Mouse (Mus musculus): ENCODE data around the gene Tm7sf2.

Gene Tm7sf2

DNA sequence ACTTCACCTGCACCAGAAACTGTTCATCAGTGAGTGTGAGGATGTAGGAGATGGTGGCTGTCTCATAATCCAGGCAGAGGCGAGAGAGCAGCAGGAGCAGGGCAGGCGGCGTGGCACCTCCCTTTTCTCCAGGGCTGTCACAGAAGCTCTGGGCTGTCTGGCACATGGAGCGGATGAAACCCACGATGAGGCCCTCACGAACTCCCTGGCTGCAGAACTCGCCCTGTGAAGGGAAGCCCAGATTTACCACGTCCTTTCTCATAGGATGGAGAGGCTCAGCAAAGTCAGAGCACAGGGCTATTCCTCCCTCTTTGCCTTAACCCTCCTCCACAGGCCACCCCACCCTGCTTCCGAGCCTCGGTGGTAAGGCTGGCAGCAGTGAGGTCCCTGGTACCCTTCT lies 1.7 kb upstream of the Tm7sf2 start:
- DNase-seq (ENCODE audit: low spot score): no peak

DNA sequence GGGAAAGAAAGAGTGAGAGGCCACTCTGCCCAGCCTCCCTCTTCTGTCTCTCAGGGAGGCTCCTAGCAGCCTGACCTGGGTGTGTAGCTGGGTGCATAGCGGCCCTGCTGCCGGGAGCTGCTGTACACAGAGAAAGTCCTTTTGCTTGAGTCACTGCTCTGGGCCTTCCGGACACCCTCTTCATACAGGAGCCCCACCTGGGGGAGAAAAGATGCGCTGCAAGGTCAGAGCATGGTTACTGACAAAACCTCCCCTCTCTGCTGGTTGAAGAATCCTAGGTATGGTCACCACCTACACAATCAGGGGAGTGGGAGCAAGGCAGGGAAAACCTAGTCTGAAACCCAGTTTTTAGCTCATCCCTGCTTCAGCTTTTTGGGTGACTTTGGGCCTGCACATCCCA lies 778 bp upstream of the Tm7sf2 start:
- DNase-seq (ENCODE audit: low spot score): no peak

DNA sequence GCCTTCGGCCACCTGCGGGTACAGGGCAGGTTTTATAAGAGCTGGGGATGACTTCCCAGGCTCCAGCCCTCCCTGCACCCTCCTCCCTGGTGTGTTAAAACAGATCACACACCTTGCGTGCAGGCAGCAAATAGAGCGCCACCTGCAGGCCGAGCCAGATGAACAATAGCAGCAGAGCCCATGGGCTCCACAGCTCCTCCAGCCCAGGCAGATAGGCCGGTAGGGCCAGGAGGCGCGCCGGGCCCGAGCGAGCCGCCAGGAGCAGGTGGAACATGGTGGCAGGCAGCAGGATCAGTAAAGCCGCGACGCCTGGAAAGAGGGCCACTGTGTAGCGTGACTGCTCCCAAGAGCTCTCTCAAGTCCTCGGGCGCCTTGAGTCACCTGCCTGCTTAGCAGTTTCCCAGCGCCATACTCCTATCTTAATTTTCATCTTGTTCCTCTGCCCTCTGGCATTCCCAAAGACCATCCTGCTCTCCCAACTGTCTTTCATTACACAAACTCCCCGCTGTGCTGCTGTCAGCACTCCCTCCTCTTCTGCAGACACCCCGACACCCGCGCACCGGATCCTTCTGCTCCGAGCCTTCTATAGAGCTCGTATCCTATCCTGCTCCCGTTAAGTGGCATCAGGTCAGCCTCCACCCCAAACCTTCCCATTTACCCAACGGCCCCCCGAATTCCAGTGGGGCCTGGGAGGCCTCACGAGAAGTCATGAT lies 1.0 kb downstream of the Tm7sf2 start:
- DNase-seq (ENCODE audit: low spot score): no peak

GRCm38 (mm10) chr19:6066571-6066970 lies 1.6 kb downstream of the Tm7sf2 start:
- DNase-seq (ENCODE audit: low spot score): no peak

DNA sequence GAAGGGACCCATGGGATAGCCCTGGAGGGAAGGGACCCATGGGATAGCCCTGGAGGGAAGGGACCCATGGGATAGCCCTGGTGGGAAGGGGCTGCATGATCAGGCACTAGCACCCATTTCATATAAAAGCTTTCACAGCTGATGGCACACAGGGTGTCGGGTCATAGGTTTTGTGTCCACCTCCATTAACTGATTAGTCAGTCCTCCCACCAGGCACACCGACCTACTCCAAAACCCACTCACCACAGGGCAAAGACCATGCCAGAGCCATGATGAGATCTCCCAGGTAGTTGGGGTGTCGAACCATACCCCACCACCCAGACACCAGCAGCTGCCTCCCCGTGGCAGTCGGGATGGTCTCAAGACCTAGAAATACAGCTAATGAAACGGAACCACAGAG lies 5.1 kb downstream of the Tm7sf2 start:
- no peak for DNase-seq (ENCODE audit: low spot score)

DNA sequence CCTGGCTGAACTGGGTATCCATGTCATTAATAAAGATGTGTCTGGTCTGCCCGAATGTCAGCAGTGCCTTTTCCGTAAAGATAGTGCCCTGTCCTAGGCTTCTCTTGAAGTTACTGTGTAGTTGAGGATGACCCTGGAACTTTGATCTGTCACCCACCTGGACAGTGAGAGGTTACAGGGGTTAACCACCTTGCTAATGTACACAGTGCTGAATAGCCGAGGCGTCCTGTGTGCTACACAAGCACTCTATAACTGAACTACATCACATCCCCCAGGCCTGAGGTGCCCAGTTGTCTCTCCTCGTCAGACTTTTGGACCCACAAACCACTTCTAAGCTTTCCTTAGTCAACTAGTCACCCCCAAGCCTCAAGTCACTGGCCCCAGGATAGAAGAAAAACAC lies 5.8 kb downstream of the Tm7sf2 start:
- DNase-seq (ENCODE audit: low spot score): no peak

DNA sequence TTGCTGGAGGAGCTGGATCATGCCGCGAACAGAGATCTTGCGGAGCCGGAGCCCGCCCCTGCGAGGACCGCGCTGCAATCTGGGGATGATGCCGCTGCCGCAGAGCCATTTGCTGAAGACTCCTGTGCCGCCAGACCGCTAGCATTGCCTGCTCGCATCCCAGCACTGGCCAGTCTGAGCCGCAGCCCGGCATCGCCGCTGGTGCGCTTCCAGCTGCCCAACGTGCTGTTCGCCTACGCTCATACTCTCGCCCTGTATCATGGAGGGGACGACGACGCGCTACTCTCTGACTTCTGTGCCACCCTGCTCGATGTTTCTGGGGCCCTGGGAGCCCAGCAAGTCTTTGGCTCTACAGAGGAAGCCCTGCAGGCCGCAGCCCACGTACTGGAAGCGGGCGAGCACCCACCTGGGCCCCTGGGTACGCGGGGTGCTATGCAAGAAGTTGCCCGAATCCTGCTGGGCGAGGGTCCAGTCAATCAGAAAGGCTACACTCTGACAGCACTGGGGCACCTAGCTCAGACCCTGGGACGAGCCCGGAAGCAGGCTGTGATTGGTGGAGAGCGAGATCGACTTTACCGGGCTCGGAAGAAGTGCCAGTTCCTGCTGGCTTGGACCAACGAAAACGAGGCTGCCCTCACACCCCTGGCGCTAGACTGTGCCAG lies 6.4 kb downstream of the Tm7sf2 start:
- no peak for DNase-seq (ENCODE audit: low spot score)

GRCm38 (mm10) chr19:6061021-6061533 lies 7.1 kb downstream of the Tm7sf2 start, which contains the start of gene Znhit2:
Gene Znhit2 (plus strand): TSS chr19:6061192.
- no peak for DNase-seq (ENCODE audit: low spot score)

- DNase-seq (ENCODE audit: low spot score): no peak
These were observed 9.2 kb downstream of the Tm7sf2 start for GRCm38 (mm10) chr19:6058966-6059365.

DNA sequence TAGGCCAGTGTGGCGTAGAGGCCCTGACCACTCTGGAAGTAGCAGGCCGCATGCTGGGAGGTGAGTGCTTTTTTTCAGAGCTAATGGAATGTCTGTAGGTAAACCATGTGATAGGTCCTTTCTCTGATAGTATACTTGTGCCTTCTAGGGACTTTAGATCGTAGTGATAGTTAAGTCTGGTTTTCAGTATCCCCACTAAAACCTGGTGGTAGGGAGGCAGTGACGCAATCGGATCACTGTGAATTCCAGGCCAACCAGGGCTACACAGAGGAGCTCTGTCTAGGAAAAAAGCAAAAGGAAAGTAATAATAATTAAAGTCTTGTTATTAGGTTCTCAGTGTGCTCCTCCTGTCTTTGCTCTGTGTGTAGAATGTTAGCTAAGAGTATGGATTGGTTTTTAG lies 9.7 kb downstream of the Tm7sf2 start:
- DNase-seq (ENCODE audit: low spot score): no peak

GRCm38 (mm10) chr19:6057313-6058096 lies 10.7 kb downstream of the Tm7sf2 start, which contains the start of the genes Mrpl49 and Fau:
Gene Mrpl49 (minus strand): TSS chr19:6057785.
Gene Fau (plus strand): TSS chr19:6057844.
- peak; percentile 96 for DNase-seq (ENCODE audit: low spot score)

GRCm38 (mm10) chr19:6056696-6057095 lies 11.5 kb downstream of the Tm7sf2 start:
- no peak for DNase-seq (ENCODE audit: low spot score)

DNA sequence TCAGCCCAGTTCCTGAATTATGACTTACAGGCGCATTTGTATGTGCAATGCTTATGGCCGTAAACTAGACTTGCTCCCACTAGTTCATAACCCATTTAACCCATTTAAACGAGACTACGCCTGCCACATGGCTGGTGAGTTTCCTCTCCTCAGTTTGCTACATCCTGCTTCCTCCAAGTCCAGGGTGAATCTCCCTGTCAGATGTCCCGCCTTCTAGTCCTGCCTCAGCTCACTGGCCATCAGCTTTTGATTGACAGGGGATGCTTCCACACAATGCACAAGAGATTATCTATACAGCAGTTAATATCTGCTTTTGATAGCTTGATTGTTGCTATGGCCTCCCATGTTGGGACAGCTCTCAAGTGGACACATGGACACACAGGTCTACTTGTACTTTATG lies 13.9 kb downstream of the Tm7sf2 start:
- DNase-seq (ENCODE audit: low spot score): no peak

DNA sequence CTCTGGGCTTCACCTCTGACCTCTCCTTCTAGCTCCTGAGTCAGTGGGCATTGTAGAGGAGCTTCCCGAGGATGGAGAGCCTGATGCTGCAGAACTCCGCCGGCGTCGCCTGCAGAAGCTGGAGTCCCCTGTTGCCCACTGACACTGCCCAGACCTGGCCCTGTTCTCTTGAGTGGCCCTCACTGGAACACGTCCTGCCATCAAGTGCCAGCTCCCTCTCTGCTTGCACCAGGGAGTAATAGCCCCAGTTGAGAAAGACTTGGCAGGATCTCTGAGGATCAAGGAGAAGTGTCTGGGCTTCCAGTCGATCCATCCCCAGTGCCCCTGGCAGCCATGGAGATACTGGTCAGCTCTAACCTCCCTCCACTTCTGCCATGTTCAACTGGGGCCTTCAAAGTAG lies 15.7 kb downstream of the Tm7sf2 start:
- DNase-seq (ENCODE audit: low spot score): no peak

DNA sequence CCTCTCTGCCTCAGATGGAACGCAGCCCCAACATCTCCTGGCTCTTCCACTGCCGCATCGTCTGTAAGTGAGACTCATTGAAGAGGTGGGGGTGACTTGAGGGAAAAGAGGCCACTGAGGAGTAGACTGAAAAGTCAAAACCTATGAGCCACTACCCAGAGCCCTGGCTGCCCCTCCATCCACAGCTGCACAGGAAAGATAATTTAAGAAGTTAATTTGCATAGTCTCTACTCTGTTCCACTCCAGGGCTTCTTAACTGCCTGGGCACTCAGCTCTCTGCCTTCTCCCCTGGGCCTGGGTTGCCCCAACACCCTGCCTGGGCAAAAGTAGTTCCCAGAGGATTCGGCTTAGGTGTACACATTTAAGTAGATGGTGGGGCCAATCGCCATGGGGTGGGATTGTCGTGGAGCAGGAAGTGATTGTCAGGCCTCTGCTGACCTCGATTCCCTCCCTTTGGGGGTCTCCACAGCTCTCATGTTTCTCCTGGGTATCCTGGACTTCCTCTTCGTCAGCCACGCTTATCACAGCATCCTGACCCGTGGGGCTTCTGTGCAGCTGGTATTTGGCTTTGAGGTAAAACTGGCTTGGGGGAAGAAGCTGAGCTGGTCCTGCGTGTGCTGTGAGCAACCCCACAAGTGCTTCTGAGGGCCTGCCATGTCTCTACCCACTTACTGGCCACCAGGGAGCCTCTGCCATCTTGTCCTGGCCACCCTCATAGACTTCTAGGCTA lies 19.3 kb downstream of the Tm7sf2 start:
- no peak for DNase-seq (ENCODE audit: low spot score)

DNA sequence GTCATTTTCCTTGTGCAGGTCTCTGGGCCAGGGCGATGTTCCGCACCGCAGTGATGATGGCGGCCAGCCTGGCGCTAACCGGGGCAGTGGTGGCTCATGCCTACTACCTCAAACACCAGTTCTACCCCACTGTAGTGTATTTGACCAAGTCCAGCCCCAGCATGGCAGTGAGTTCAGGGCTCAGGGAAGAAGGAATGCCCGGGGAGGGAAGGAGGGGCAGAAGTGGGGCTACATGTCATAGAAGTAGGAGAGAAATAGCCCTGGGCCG lies 20.3 kb downstream of the Tm7sf2 start:
- DNase-seq (ENCODE audit: low spot score): no peak

GRCm38 (mm10) chr19:6047154-6047898 lies 20.8 kb downstream of the Tm7sf2 start:
- DNase-seq (ENCODE audit: low spot score): no peak

- DNase-seq (ENCODE audit: low spot score): peak; percentile 78
These were observed 21.6 kb downstream of the Tm7sf2 start, which contains the start of gene Syvn1 for GRCm38 (mm10) chr19:6046294-6047153. Gene Syvn1 (plus strand): TSS chr19:6046576.

DNA sequence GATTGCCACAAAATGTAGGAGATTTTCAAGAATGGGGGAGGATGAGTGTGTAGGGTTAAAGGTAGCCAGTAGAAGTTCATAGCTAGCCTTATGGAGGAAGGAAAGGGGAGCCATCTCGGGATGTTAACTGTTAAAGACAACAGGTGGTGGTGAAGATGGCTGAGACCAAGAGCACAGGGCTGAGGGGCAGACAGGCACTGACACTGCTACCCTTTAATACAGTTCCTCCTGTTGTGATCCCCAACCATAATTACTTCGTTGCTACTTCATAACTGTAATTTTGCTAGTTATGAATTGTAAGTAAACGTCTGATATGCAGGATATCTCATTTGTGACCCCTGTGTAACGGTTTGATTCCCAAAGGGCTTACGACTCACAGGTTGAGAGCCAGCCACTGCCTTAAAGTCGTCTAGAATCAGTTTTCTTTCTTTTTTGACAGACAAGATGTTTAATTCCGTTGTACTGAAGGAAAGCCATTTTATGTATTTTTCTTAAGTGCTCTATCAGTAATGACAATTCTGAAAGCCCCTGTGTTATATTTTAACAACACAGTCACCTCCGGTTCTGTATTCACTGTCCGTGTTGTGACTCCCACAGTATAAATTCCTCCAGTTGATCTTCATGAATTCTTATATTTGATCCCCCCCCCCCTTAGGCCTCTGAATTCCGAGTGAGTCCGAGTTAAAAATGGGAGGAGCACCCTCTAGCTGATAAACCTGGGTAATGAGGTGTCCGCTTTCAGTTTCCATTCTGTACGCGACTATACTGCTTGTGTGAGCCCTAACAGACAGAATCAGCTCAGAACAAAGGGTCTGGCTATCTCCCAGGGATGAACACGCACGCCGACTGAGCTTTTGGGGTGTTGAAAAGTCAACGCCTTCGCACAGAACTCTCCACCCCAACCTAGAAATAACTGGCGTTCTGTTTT lies 22.5 kb downstream of the Tm7sf2 start:
- no peak for DNase-seq (ENCODE audit: low spot score)
